Mouse (Mus musculus): ENCODE data around the gene Vgll1. TPM values are rescaled to one million over a fixed set of nuclear protein-coding genes. Genes with fewer than 3 reads are reported as not detected.
A peak's percentile ranks its signal among the peaks of the same experiment; 100 is the strongest.

Gene Vgll1
- not detected in 2 replicates for polyA plus RNA-seq (2012; ENCODE audit: insufficient read depth, insufficient read length, missing spikeins)

DNA sequence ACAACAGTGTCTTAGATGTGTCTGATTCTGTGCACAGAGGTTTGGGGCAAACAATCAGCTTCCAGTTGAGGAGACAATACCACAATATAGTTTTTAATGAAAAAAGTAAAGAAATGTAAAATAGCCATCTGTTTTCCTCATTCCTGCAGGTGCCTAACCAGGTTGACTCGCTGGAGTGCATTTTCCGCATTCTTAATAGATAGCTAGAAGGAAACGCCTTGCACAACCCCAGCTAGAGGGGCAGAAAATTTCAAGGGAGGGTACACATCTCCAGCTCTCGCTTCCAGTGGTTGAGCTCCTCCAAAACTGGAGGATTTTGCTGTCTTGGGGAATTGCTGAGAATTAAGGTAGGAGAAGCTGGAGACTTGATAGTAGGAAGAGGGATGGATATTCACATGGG lies at the start of gene Vgll1:
Vgll1 (plus strand) TSS at position 301 of the 400 bp plus-strand sequence.
- Histone ChIP-seq H3K4me3 (ENCODE audit: insufficient read depth, low read depth, low read length) (no peak within 1 kb of the TSS), H3K4me1 (ENCODE audit: control insufficient read depth, insufficient read depth, insufficient read length, low read length) (no peaks in the 10 kb centered on the region), H3K27ac (replicated peaks; ENCODE audit: low read depth, low read length) (no peak within 1 kb of the TSS)

DNA sequence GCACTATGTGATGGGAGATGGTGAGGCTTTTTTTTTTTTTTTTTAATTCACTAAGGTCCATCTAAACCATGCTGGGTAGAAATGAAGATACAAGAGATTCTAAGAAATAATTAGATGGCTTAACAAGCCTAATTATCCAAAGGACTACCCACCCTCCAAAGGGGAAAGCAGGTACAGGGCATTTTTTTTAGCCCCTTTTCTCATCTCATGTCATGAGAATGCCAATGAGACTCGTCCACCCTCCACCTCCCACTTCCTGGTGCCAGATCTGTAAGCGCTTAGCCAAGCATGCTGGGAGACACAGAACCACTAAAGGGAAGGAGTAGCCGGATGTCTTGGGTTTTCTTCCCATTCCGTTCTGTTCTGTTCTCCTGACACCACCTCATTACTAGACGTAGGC lies 45.1 kb upstream of the Vgll1 start, which contains the start of gene Brs3:
Brs3 (plus strand) TSS at position 301 of the 400 bp plus-strand sequence.
- Histone ChIP-seq H3K27ac (replicated peaks; ENCODE audit: low read depth, low read length) (no peak within 1 kb of the TSS), H3K4me1 (ENCODE audit: control insufficient read depth, insufficient read depth, insufficient read length, low read length) (no peaks in the 10 kb centered on the region)

DNA sequence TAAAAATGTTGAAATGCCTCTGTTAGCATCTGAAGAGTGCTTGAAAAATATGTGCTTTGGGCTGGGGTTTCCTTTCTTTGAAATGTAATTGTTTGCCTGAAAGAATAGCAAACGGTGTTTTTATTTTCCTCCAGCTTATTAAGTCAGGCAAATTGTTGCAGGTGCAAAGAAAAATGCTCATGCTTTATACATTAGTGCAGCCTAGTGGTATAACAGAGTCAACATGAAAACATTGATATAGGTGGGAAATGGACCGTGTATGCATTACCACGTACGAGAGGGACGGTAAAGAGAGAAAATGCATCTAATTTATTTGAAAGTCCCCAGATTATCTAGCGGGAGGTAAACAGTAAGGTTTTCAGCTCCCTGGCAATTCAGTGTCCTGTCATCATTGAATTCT lies 44.0 kb upstream of the Vgll1 start:
- Histone ChIP-seq H3K27ac (replicated peaks; ENCODE audit: low read depth, low read length) (no peak overlapping the region), H3K4me1 (ENCODE audit: control insufficient read depth, insufficient read depth, insufficient read length, low read length) (no peaks in the 10 kb centered on the region), H3K4me3 (ENCODE audit: insufficient read depth, low read depth, low read length) (no peak overlapping the region)

More for the DNA sequence above, 45.1 kb upstream of the Vgll1 start, which contains the start of gene Brs3:
- no peak within 1 kb of the TSS for H3K4me3 ChIP-seq (ENCODE audit: insufficient read depth, low read depth, low read length)

DNA sequence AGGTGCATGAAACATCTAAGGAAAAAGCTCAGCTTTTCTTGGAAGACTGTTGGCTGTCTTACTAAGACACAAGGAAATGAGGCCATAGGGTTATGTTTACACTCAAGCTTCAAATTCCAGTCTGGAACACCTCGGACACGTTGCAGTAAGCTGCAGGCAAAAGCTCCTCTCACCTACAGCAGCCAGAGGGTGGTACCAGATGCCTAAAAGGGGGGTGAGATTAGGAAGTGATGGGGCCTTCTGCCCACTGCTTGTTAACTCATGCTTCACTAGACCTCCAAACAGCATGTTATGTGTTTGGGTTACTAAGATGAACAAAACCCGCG lies 35.1 kb upstream of the Vgll1 start:
- H3K4me1 ChIP-seq (ENCODE audit: control insufficient read depth, insufficient read depth, insufficient read length, low read length): no peaks in the 10 kb centered on the region

DNA sequence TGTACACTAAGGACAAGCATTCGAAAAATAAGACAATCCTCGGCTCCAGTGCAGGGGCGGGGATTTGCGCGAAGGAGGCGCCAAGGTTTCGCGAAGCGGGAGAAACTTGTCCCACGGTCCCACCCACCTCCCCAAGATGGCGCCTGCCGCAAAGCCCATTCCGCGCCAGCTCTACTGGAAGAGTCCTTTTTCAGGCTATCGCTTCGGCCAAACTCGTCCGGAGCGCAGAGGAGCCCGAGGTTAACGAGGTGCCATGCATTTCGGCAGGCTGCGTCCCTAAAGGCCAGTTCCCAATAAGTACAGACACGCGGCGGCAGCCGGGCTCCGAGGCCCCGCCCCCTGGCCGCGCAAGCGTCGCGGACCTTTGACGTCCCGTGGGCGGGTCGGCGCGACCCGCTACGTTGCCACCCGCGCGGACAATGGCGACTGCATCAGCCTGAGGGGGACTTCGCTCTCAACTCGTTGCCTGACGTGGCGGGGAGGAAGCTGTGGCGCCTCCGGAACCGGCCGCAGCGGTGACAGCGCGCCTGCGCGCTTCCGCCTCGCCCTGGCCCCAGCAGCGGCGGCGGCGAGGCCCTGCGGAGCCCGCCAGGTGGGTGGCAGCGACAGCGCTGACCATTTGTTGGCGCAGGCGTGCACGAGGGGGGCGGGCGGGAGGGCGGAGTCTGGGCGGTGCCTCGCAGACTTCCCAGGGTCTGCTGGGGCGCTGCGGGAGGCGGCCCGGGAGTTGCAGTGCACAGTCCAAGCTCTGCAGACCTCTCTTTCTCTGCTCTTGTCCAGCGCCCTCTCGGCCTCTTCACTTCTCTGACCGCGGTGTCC lies 34.5 kb upstream of the Vgll1 start, which contains the start of gene Htatsf1:
Htatsf1 (plus strand) TSS at position 410 of the 819 bp plus-strand sequence.
- peak within 1 kb of the TSS; percentile 98 for H3K4me3 ChIP-seq (ENCODE audit: insufficient read depth, low read depth, low read length)

More for the DNA sequence above, 35.1 kb upstream of the Vgll1 start:
- Histone ChIP-seq H3K4me3 (ENCODE audit: insufficient read depth, low read depth, low read length) (peak overlapping the region; percentile 98), H3K27ac (replicated peaks; ENCODE audit: low read depth, low read length) (no peak overlapping the region)

DNA sequence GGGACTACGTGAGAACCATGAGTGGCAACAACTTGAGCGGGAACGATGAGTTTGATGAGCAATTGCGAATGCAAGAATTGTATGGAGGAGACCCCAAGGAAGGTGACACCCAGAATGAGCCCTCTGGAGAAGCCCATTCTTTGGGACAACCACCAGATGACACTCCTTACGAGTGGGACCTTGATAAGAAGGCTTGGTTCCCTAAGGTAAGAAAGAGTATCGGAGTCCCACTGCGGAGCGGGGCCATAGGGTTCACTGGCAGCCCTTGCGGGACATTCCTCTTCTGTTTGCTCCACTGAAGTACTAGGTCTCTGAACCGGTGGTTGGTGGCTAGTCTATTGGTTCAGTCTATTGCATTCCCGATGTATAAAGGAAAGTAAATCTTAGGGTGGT lies 33.9 kb upstream of the Vgll1 start:
- H3K4me1 ChIP-seq (ENCODE audit: control insufficient read depth, insufficient read depth, insufficient read length, low read length): no peaks in the 10 kb centered on the region
- peak overlapping the region; percentile 98 for H3K4me3 ChIP-seq (ENCODE audit: insufficient read depth, low read depth, low read length)
- H3K27ac ChIP-seq (replicated peaks; ENCODE audit: low read depth, low read length): no peak overlapping the region

More for the DNA sequence above, 34.5 kb upstream of the Vgll1 start, which contains the start of gene Htatsf1:
- H3K4me1 ChIP-seq (ENCODE audit: control insufficient read depth, insufficient read depth, insufficient read length, low read length): no peaks in the 10 kb centered on the region
- H3K27ac ChIP-seq (replicated peaks; ENCODE audit: low read depth, low read length): peak within 1 kb of the TSS; percentile 98

DNA sequence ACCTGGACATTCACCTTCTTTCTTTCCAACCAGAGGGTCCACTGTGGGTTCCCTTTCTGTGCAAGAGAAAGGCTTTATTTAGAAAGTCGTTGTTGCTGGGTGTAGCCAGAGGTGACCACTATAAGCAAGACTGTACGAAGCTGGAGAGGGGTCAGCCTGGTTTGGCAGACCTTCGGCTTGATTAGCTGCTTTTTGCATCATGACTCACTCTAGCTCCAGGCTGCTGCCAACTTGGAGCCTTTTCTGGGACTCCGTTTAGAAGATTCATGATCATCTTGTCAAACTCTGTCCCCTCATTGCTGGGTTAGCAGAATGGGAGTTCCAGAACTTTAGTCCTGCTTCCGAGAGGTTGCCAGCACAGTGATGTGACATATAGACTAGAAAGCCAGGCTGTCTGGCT lies 6.4 kb upstream of the Vgll1 start:
- Histone ChIP-seq H3K4me3 (ENCODE audit: insufficient read depth, low read depth, low read length) (no peak overlapping the region), H3K4me1 (ENCODE audit: control insufficient read depth, insufficient read depth, insufficient read length, low read length) (no peaks in the 10 kb centered on the region)

DNA sequence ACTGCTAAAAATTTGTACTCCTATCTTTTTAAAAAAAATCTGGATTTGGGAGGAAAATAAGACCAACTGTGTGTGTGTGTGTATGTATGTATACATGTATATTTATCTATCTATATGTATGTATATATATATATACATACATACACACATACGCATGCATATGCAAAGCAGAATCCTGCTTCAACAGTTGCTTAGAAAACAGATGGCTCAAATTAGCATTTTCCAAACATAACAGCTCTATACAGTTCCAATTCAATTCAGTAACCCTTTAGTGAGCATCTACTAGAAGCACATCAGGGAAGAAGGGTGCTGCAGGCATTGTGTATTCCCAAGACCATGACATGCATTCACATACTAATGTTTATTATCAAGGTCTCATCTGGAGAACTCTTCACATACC lies 15.5 kb downstream of the Vgll1 start:
- no peak overlapping the region for H3K4me3 ChIP-seq (ENCODE audit: insufficient read depth, low read depth, low read length)
- H3K27ac ChIP-seq (replicated peaks; ENCODE audit: low read depth, low read length): no peak overlapping the region
- H3K4me1 ChIP-seq (ENCODE audit: control insufficient read depth, insufficient read depth, insufficient read length, low read length): no peaks in the 10 kb centered on the region

More for the DNA sequence above, 6.4 kb upstream of the Vgll1 start:
- H3K27ac ChIP-seq (replicated peaks; ENCODE audit: low read depth, low read length): no peak overlapping the region

DNA sequence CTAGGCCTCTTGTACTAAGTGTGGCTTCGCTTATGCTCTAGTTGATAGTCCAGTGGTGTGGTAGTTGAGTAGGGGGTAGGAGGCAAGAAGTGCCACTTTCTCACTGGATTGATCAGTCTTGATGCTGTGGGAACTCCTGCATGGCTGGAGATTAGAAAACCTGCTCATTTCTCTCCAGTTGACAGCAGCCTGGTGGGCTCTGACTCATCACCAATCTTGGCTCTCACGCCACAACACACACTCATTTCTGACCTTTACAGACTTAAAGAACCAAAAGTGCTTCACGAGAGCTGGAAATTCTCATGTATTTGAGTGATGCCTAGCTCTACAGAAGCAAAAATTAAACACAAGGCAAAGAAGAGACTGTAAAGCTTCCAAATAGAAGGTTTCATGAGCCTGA lies 19.1 kb downstream of the Vgll1 start:
- H3K4me3 ChIP-seq (ENCODE audit: insufficient read depth, low read depth, low read length): no peak overlapping the region
- no peak overlapping the region for H3K27ac ChIP-seq (replicated peaks; ENCODE audit: low read depth, low read length)
- no peaks in the 10 kb centered on the region for H3K4me1 ChIP-seq (ENCODE audit: control insufficient read depth, insufficient read depth, insufficient read length, low read length)

DNA sequence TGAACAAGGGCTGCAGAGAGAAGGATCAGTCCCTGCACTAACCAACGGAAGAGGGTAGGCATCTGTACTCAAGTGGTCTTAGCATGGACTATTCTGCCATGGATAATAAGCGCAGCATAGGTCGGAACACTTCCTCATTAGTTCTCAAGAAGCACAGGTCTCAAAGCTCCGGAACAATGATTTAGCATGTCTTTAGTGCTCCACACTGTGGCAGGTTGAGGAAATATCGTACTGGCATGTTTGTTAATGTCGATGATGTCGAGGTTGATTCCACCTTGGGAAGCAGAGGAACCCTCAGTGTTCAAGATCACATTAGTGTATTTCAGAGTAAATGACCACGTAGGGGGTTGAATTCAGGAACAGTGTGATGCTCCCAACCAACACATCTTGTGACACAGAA lies 30.2 kb downstream of the Vgll1 start:
- Histone ChIP-seq H3K4me3 (ENCODE audit: insufficient read depth, low read depth, low read length) (no peak overlapping the region), H3K4me1 (ENCODE audit: control insufficient read depth, insufficient read depth, insufficient read length, low read length) (no peaks in the 10 kb centered on the region), H3K27ac (replicated peaks; ENCODE audit: low read depth, low read length) (no peak overlapping the region)

DNA sequence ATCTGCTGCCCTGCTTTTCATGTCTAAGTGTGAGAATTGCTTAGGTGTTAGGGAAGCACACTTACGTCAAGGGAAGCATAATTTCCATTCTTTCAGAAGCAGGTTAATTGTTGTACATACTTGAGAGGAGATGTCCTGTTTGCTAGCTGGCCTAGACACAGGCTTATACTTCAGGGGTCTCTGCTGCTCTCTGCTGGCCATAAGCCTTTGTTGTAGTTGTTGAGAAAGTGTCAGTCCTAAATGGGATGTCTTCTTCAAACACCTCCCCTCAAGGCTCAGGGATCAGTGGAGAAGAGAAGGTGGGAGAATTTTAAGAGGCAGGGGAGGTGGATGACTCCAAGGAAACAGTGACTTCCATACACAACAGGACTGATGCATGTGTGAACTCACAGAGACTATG lies 32.9 kb downstream of the Vgll1 start:
- H3K4me1 ChIP-seq (ENCODE audit: control insufficient read depth, insufficient read depth, insufficient read length, low read length): no peaks in the 10 kb centered on the region
- H3K4me3 ChIP-seq (ENCODE audit: insufficient read depth, low read depth, low read length): no peak overlapping the region
- H3K27ac ChIP-seq (replicated peaks; ENCODE audit: low read depth, low read length): no peak overlapping the region

DNA sequence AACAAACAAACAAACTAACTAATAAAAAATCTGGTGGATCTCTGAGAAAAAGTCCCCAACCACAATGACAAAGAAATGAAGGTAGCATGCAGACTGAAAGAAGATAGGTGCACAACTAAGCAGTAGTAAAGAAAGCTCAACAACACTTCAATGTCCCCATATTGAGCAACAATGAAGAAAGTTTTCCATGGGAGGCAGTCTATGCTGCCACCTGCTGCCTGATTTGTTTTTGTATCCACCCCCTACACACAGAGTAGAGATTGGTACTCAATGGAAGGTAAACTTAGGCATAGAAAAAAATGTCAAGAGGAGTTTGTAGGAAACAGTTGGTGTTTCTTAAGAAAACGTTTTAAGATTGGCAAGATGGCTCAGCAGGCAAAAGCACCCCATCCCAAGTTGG lies 42.7 kb downstream of the Vgll1 start:
- Histone ChIP-seq H3K27ac (replicated peaks; ENCODE audit: low read depth, low read length) (no peak overlapping the region), H3K4me1 (ENCODE audit: control insufficient read depth, insufficient read depth, insufficient read length, low read length) (no peaks in the 10 kb centered on the region), H3K4me3 (ENCODE audit: insufficient read depth, low read depth, low read length) (no peak overlapping the region)

DNA sequence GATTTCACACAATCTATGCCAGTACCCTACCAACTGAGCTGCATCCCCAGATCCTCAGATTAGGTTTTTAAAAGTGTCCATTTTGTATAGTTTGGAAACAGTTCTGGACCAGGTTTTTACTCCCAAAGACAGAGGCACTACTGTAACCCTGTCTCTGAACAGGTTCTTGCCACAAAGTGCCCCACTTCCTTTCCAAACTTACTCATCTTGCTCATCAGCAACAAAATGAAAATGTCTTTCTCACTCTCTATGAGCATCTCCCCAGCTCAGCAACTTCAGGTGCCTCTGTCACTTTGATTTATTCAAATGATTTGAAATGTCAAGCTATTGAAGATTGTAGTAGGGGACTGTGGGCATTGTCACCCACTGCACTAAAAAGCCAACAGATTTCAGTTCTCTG lies 49.7 kb downstream of the Vgll1 start:
- no peak overlapping the region for H3K4me3 ChIP-seq (ENCODE audit: insufficient read depth, low read depth, low read length)
- H3K4me1 ChIP-seq (ENCODE audit: control insufficient read depth, insufficient read depth, insufficient read length, low read length): no peaks in the 10 kb centered on the region
- H3K27ac ChIP-seq (replicated peaks; ENCODE audit: low read depth, low read length): no peak overlapping the region

DNA sequence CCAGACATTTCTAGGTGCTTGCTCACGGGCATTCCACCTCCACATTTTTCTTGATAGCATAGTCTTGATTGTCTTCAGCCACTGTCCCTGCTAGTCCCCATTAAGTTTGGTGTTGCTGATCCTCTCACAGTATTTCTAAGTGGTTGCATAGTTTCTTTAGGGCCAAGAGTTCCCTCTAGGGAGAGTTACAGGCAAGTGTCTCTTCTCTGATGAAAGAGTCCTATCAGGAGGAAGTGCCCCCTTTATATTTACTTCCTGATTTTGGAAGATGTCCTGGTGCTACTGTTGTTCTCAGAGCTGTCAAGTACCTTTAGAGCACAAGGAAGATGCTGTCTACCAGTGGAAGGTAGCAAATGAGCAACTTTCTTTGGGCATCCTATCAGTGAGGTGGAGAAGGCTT lies 65.6 kb downstream of the Vgll1 start:
- Histone ChIP-seq H3K4me3 (ENCODE audit: insufficient read depth, low read depth, low read length) (no peak overlapping the region), H3K27ac (replicated peaks; ENCODE audit: low read depth, low read length) (no peak overlapping the region), H3K4me1 (ENCODE audit: control insufficient read depth, insufficient read depth, insufficient read length, low read length) (no peaks in the 10 kb centered on the region)
